Mouse (Mus musculus): ENCODE measurements around the gene Arhgap23.

The Arhgap23 gene

DNA sequence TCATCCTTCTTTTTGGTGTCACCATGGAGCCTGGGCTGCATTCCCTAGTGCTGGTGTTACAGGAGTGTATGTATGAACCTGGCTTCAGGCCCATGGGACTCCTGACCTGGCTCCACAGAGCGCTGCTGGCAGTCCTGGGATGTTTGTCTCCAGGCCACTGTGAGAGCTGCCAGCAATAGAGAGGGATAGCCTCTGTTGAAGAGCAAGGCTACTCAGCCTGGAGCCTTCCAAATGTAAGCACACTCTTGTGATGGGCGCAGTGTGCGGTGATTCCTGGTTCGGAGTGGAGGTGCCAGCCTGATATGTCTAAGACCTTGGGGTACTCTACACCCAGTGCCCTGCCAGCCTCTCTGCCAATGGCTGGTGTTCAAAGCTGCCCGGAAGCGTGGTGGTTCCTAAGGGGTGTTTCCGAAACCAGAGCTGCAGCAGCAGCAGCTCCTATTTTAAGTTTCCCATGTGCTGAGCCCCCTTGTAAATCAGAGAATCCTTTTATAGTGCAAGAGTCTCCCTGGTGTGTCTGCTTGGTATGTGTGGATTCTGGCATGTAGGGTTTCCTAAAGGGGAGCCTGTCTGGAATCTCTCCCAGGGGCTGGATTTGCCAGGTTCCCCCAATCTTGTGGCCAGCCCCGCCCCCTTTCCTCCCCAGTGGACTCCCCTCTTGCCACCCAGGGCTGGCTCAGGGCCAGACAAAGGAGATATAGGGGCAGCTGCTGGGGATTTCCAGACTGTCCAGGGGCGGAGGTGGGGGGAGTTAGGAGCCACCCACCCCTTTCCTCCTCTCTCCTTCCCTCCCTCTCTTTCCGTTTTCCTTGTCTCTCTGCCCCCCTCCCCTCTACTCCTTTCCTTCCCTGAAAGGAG is 9.0 kb upstream of the Arhgap23 start:
- no peak for DNase-seq (ENCODE audit: low spot score)

DNA sequence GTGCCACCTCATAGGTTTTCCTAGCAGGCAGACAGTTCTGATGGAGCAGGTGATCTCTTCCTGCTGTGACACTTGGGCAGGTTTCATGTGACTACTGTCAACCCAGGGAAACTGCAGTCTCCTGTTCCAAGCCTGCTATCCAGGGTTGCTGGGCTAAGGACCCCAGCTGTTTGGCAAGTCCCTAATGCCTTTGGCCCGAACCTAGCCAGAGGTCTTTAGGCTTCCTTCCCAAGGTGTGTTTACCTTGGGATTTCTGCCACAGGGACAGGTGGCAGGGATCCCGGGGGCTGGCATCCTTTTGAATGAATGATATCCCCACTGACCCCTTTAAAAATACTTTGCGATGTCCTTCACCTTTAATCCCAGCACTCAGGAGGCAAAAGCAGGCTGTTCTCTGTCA is 7.9 kb upstream of the Arhgap23 start:
- no peak for DNase-seq (ENCODE audit: low spot score)

DNA sequence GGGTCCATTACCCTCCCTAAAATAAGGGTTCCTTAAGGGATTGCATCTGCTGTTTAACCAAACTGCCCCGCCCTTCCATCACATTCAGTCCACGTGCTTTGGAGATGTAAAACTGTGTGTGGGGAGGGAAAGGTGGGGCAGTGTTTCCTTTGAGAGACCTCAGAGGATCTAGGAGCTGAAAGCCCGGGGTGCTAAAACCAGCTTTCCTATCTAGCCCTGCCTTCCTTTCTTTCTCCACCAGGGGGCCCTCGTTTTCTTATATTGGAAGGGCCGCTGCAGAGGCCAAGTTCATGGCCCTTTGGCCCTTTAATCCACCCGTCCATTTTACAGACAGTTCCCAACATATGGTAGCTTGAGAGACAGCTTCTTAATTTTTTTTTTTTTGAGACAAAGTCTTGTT is 7.2 kb upstream of the Arhgap23 start:
- DNase-seq (ENCODE audit: low spot score), result peak; percentile 92

DNA sequence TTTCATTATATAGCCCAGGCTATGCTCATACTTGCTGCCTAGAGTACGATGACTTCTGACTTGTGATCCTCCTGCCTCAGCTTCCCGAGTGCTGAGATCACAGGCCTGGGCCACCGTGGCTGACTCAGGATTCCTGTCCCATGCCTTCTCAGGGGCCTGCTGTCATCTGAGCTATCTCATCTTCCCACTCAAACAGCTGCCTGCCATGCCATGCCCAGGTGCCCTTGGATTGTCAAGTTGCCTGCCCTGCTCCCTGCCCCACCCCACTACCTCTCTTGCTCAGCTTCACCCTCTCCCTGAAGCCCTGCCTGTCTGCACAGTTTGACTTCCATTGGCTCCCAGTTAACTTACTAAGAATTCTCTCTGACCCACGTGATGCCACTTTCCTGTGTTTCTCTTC is 4.4 kb upstream of the Arhgap23 start:
- no peak for DNase-seq (ENCODE audit: low spot score)

DNA sequence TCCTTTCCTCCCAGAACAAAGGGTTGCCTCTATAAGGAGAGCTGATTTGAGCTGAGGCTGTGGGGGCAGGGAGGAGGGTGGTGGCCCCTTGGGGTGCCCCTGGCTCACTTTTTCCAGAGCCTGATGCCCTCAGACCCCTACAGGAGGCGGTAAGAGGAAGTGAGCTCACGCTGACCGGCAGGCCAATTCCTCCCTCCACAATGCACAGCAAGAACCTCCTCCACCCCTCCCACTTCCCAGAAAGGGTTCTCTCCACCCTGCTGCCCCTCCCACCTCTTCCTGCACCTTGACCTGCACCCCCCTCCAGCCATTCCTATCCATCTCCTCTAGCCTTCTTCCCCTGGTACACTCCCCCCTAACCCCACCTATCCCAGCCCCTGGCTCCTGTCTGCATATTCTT is 3.2 kb upstream of the Arhgap23 start:
- no peak for DNase-seq (ENCODE audit: low spot score)

DNA sequence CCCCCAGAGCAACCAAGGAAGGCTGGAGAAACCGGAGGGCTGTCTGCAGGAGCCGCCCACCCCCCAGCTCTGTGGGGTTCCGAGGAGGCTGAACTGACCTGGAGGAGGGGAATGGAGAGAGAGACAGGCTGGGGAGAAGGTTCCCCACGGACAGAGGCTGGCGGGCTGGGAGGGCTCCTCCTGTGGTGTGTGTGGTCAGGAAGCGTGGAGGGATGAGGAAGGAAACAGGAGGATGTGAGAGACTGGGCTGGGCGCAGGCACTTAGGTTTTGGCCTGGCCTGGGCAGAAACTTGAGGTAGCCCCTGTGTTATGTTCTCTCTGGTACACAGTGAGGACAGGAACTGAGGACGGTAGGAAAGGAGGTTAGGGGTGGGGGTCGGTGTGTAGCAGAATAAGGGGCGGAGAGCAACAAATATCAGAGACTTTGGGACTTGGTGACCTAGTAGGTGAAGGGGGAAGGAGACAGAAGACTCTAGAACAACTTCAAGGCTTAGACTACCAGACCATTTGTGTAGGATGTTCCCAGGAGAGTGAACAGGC is 2.5 kb upstream of the Arhgap23 start:
- no peak for DNase-seq (ENCODE audit: low spot score)

DNA sequence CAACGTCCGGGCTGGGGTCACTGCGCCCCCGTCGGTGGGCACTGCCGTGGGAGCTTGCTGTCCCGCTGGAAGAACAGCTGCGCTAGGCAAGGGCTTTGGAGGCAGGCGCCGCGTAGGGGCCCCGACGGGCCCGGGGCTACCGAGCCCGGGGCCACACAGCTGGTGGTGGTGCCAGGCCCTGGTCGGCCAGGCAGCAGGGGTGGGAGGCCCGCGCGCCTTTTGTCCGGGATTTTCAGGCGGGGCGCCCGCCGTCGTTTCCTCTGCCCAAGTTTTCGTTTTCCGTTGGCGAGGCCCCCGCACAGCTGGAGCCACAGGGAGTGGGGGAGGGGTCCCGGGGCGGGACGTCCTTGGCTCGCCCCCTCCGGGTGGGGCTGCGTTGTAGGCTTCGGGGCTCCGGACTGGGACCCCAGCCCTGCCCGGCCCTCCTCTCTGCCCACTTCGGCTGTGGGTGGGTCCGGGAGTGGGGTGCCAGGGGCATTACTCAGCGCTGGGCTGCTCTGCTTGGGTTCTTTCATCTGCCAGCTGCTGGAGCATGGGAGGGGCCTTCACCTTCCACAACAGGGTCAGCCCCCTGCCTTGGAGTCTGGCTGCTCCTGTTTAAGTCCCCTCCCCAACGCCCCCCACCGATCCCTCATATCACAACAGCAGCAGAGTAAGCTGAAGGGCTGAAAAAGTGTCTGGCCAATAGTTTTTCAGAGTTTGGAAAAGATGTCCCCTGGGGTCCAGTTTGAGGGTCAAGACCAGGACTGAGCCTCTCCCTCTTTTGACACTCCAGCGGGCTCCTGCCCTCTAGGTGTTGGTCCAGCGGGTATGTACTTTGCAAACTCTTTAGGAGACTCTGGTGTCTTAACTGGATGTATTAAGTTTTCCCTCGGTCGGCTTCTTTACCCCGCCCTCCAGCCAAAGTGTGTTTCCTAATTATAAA is 641 bp downstream of the Arhgap23 start:
- DNase-seq (ENCODE audit: low spot score), result no peak

DNA sequence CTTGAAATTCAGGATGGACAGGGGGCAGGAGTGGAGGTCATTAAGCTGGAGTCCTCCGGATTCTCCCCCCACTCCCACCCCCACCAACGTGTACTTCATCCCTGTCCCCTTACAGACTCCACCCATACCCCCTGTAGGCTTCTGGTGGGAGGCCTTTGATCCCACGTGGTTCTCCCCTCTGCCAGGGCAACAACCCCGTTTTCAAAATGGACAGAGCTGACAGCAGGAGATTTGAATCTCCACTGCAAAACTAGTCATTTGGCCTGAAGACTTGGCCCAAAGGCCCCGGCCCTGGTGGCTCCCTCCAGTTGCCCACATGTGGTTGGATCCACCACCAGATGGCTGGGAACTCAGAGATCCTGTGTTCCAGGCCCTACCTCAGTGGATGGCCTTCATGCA is 1.3 kb downstream of the Arhgap23 start:
- DNase-seq (ENCODE audit: low spot score), result no peak

DNA sequence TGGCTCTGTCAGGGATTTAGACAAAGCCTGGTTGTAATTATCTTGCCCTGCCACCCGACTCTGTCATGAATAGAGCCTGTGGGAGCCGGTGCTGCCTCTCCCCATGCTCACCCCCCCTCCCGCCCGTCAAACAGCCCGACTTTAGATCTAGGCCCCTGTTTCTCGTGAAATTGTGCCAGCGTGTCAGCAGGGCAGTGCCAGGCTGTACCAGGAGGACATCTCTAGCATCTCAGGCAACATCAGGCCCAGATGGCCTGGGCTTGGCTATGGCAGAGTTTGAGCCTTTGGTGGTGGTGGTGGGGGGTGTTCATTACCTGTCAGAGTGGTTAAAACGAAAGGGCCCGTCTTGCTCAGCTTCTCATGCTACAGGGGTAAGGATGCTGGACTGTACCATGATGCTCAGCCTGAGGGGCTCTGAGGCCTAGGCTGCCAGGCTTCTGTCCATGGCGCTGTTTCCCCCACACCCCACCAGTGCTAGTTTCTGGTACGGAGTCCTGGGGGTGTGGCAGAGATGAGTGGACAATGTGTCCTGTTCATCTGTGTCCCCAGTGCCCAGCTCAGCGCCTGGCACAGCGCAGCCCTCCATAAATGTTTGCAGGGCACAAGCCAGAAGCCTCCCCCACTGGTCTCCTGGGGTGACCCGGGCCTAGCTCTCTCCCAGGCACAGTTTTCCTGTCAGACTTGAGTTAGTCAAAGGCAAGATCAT is 3.7 kb downstream of the Arhgap23 start:
- no peak for DNase-seq (ENCODE audit: low spot score)

DNA sequence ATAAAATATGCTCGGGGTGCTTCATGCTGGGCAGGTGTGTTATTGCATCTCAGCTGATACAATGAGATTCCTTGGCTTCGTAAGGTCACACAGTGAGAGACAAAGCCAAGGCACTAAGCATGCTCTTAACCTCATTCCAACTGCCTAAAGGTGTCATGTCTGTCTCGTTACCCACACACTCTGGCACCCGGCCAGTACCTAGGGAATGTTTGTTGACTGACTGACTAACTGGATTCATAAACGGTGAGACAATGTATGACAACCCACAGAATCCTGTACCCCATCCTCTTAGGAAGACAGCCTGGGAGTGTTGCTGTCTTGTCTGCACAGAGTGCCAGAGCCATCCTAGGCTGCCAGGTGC is 4.2 kb downstream of the Arhgap23 start:
- no peak for DNase-seq (ENCODE audit: low spot score)

DNA sequence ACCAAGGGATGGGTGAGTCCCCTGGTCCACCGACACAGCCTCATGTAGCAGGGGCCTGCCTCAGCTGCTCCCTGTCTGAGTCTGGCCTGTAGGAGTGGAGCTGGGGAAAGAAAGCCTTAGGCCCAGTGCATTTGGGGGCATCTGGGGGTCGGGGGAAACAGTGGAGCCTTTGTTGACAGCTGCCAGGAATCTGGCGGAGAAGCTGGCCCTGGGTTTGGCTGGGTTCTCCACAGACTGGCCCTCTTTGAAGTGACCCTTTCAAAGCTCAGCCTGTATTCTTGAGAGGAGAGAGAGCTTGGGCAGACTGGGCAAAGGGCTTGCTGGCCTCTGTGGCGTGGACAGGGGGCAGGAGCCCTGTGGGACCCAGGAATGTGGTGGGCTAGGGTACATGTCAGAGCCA is 7.2 kb downstream of the Arhgap23 start:
- DNase-seq (ENCODE audit: low spot score), result no peak

DNA sequence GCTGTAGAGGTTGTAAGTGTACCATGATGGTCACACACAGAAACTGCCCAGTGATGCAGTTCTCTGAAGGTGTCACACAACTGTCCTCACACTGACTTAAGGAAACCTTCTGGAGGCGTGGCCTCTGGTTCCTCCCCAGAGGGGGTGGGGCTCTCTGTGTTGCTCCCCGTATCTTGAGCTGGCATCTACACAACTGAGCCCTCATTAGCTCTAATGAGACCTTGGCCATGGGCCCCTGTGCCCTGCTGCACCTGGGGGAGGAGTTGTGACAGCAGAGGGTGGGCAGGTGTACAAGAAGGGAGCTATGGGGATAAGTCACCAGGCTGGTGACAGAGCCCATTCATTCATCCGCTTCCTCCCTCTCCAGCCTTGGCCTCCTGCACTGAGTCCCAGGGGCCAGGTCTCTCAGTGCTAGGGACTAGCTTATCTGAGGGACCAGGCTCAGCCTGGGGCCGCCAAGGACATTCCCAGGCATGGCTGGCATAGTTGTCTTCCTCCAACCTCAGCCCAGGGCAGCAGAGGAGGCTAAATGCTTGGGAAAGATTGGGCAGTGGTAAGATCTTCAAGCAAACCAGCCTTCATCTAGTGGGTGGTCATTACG is 8.9 kb downstream of the Arhgap23 start:
- DNase-seq (ENCODE audit: low spot score), result no peak

DNA sequence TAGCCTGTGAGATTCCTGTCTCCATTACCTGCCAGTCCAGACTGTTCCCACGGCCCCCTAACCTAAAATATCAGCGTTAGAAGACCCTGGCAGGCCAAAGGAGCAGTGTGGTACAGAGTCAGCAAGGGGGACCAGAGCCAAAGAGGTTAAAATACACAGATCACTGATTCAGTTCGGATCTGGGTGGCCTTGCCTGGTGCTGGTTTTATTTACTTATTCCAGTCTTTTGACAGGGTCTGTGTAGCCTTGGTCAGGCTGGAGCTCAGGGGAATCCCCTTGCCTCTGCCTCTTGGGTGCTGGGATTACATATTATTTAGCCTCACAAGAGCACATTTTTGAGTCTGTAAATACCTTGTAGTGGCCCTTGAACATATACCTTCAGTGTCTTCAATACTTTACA is 9.5 kb downstream of the Arhgap23 start:
- no peak for DNase-seq (ENCODE audit: low spot score)

DNA sequence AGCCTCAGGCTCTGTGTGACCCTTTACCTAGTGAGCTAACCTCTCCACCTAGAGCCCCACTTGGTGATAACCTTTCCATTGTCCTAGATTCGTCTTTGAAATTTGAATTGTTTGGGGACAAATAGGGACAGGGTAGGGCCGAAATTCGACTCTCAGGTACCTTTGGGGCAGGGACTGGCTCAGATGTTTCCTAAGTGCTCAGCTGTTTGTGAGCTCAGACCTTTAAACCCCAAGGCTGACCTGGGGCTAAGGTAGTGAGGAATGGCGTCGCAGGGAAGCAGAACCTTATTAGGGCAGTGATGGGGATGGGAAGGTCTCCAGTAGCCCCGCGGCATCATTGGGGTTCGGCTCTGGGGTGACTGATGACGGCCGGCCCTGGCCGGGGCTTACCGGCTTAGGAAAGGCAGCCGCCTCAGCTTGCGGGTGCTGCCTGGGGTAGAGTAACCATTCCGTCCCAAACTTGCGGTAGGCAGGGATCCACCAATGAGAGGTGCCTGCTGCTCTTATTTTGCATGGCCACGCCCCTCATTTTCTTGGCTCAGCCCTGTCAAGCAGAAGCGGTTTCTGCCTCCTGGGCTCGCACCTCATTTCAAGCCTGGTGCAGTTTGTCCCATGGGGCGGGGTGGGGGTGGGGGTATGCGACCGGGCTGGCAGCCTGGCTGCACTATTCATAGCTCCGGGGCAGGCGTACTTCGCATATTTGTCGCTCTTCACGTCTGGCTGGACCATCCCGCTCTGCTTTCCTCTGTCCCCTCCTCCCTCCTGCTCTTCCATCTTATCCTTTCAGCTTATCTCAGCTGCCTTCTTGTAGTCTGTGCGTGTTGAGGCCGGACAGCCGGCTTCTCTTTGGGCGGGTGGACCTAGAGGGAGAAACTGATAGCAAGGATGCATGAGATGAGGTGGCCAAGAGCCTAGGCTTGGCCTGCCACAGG is 12.7 kb downstream of the Arhgap23 start:
- DNase-seq (ENCODE audit: low spot score), result peak; percentile 85

DNA sequence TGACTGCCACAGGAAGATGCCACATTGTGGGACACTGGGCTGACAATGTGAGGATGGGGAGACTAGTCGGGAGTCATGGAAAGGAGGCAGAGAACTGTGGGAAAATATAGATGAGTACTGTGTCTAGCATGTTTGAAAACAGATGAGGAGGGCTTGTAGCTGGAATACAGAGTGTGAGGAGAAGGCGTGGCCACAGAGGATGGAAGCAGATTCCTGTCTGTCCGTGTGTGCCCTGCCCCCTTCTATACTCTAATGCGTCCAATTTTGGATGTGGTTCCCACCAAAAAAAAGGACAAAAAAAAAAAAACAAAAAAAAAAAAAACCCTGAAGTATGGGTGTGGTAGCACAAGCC is 13.4 kb downstream of the Arhgap23 start:
- DNase-seq (ENCODE audit: low spot score), result no peak

DNA sequence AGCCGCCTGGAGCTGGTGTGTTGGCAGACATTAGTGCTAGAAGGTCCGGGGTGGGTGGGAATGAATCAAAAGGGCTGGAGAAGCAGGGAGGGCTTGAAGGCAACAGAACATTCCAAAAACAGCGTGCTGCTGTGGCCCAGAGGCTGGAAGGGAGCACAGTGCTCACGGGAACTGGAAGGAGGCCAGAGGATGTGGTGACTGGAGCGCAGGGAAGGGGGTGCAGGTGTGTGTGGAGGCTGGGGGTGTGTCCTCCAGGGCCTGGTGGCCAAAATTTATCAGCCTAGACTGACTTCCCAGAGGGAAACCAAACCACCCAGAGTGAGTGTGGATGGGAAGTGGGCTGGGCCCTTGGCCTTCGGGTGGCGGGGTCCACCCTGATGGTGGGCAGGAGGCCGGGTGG is 14.3 kb downstream of the Arhgap23 start:
- no peak for DNase-seq (ENCODE audit: low spot score)

DNA sequence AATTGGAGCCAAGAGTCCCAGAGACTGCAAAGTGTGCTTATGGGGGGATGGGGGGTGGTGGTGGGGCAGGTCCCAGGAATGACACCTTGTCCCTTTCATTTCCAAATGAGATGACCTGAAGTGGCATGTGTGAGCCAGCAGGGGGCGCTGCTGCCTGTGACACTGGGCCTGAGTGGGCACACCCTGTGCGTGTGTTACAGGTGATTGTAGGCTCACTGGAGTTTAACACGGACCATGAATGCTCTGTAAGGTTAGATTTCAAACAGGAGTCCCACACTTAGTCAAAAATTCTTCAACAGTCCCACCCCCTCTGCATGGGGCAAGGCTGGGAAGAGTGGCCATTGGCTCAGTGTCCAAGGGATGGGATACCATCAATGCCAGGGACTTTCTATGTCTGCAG is 16.7 kb downstream of the Arhgap23 start:
- DNase-seq (ENCODE audit: low spot score), result peak; percentile 70

DNA sequence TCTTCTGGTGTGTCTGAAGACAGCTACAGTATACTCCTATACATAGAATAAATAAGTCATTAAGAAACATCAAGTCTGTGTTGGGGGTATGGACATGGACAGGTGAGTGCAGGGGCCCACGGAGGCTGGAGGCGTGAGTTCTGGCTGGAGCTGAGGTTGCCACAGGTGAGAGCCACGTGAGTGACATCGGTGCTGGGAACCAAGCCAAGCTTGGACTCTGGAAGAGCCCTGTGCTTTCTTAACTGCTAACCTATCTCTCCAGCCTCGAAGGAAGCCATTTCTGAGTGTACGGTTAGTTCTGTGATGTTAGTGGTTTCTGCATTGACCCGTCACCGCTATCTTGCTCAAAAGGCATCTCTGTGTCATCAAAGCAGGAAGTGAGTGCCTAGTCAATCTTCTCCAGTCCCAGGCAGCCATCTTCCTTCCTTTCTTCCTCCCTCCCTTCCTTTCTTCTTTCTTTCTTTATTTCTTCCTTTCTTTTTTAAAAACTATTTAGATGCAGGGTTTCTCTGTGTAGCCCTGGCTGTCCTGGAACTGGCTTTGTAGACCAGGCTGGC is 17.7 kb downstream of the Arhgap23 start:
- no peak for DNase-seq (ENCODE audit: low spot score)

DNA sequence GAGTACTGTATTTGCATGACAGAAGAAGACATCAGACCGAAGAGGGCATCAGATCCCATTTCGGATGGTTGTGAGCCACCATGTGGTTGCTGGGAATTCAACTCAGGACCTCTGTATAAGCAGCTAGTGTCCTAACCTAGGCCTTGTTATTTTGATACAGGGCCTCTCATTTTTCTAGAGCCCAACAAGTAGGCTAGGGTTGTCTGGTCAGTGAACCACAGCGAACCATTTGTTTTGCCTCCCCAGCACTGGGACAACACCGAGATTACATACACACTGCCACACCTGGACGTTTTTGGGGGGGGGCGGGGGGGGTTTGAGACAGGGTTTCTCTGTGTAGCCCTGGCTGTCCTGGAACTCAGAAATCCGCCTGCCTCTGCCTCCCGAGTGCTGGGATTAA is 18.8 kb downstream of the Arhgap23 start:
- no peak for DNase-seq (ENCODE audit: low spot score)

DNA sequence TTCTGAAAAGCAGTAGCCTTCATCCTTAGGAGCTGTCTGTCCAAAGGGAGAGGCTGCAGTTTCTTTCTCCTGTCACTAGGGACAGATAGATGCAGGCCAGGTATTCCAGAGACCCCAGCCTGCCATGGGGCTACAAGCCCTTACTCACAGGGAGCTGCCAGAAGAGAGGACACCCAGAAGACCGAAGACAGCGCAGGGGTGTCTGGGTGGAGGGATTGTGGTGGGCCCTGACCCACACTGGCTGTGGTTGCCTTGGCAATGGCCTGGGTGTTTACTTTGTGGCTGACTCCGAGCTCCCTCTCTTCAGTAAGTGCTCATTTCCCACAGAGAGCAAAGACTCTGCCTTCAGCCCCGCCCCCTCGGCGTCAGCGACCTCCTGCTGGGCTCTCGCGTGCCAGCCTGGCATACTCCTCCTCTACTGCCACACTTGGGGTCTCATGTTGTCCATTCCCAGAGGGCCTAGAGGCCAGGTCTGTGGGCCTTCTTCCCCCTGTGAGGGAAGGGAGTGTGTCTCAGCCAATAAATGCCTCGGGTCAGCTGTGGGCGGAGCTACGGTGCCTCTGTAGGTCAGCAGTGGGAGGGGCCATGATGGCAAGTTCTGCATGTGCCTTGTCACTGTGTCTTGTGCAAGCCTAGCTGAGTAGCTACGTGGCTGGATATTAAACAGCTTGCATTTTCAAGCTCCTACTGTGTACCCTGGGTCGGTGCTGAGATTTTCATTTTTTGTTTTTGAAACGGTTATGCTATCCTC is 19.5 kb downstream of the Arhgap23 start:
- DNase-seq (ENCODE audit: low spot score), result peak; percentile 92
